Mouse (Mus musculus) erythroblast, adult 5-6 weeks (primary cell): ENCODE measurements around the gene Chrm5. TPM values are rescaled to one million over a fixed set of nuclear protein-coding genes. Genes with fewer than 3 reads are reported as not detected.
"Not testable (repeated sequence)": the region's sequence is repeated elsewhere in the genome, so short reads cannot be mapped to it uniquely, and the experiment has no call there.

Experiments used
- ATAC-seq: replicated peaks from 2 replicates; pipeline ENCODE4 v1.8.0; 2016; ENCODE audit warnings: moderate number of reproducible peaks, mild to moderate bottlenecking, moderate TSS enrichment, inconsistent platforms; ENCODE audit not compliant: poor library complexity, low FRiP score, severe bottlenecking
- total RNA-seq, 2 experiments: library from RNA; stranded (forward) in 1 of 2; stranded (reverse) in 1 of 2; fragments of 150-400 nt in 1 of 2; fragments of 200-764, 138-1000 nt in 1 of 2; gene quantifications; 2 replicates each; pipeline versions ENCODE4 v1.2.3 to v1.2.4; 2015 to 2017; ENCODE audit warnings: low replicate concordance in 2 of 2

Chrm5 gene
- total RNA-seq, 2 experiments from 2014 or later = not detected

DNA sequence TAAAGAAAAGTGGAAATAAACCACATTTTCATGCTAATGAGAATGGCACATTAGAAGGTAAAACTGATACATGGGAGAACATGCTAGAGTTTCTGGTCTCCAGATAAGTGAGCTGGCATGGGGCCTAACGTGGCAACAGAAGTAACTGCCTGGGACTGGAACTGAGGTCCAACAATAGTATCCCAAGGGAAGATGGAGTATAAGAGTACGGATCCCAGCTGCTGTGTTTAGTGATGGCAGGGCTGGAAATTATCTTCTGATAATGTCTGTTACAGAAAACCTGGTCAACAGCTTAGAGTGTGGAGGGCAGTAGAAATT, 2.7 kb upstream of the Chrm5 start:
- no peak for ATAC-seq

DNA sequence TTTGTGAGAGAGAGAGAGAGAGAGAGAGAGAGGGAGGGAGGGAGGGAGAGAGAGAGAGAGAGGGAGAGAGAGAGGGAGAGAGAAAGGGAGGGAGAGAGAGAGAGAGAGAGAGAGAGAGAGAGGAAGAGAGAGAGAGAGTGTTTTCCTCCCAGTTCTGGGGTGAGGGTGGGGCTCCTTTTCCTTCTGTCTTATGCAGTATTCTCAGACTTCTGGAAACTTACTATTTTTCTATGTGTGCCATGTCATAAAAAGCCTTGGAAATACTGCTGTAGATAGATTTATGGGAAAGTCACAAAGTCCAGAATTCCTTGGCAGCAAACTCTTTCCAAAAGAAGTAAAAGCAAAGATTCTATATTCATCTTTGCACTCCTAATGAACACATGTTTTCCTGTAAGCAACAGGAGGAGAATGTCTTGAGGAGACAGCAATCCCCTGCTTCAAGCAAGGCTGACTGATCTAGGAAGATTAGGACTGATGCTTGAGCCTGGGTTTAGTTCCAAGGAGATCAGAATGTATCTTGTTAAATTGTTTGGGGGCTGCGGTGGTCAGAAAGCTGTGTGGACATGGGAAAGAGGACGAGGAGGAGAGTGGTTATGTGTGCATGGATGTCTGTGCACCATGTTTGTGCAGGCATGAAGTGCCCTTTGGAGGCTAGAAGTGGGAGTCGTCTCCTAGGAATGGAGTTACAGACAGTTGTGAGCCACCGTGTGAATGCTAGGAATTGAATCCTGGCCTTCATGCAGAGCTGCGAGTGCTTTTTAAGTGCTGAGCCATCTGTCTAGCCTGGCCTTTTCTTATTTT, 2.2 kb upstream of the Chrm5 start:
- ATAC-seq = no peak

DNA sequence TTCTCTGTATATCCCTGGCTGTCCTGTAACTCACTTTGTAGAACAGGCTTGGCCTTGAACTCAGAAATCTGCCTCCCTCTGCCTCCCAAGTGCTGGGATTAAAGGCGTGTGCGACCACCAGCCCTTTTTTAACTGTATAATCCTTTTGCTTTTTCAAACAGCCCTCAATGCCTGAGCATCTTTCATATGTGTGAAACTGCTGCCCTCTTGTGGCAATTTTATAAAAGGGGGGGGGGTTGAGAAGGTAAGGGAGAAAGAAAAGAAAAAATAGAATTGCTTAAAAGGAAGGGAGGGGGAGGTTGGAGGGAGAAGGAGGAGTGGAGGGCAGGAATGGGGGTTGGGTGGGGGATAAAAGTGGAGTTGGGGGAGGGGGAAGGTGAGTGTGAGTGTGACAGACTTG, 995 bp upstream of the Chrm5 start:
- ATAC-seq = no peak

DNA sequence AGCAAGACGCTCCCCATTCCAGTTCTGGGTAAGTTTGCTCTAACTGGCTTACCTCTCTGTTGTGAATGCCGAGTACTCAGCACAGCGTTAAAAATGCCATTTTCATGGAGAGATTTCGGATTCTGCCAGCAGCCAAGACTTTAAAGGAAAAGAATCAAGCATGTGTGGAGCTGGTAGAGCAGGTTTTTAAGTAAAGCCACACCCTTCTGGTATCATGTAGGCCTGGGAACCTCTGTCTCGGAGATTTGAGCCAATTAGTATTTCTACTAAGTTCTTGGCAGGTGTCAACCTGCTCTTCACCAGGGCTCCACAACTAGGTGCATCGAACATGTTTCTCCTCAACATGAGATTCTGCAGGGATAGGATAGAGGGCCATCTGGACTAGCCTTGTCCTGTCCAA, 4.0 kb downstream of the Chrm5 start:
- no peak for ATAC-seq

DNA sequence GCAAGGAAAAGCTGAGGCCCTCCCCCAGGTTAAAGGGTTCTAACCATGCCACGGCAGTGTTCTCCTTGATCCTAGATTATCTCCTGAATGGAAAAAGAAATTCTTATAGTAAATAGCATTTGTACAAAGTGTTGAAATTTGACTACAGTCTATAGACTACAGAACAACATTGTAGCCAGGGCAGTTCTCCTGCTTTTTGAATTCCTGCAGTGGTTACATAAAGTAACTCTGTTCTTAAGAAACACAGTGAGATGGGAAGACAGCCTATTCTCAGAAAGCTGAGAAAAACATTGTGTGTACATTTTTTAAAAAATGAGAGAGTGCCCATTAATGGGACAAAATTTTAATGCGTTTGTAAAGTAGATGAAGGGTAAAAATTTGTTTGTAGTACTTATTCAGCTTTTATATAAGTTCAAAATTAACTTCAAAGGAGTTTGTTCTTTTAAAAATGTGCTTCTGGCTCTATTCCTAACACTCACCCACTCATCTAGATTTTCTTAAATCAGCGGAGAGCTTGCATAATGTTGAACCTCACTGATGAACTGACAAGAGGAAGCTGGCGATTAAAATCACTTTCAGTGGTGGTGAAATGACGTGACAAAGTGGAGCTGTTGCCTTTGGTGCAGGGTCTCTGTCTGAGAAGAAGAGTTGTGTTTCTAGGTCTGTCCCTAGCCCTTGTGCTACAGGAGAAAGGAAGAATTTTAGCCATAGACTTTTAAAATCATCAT, 5.4 kb downstream of the Chrm5 start:
- no peak for ATAC-seq

DNA sequence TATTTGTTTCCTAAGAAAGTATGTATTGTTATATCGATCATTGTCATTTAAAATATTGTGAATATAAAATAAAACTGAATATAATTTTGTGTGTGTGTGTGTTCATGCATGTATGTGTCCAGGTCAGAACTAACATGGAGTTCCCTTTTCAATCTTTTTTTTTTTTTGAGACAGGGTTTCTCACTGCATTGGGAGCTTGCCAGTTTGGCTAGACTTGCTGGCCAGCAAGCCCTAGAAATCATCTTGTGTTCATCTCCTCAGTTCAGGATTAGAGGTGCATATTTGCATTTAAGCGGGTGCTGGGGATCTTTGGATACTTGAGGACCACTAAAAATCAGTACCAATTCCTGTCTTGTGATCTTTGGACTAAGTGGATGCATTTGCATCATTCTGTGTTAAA, 8.5 kb downstream of the Chrm5 start:
- no peak for ATAC-seq

DNA sequence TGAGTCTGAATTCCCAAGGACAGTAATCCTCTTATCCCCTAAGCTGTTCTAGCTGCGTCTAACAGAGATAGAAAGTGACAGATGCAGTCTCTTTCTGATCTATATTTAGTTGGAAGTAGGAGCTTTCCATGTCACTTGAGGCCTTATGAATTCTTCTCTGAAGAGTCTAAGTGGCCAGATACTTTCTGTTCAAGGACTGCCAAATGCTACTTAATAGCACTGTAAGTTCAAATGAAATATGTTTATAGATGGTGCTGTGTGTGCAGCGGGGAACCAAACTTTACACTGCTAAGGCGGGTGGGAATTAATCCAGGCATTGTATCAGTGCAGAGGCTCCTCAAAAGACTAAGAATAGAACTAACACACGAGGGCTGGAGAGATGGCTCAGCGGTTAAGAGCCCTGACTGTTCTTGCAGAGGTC, 9.6 kb downstream of the Chrm5 start:
- ATAC-seq = no peak

DNA sequence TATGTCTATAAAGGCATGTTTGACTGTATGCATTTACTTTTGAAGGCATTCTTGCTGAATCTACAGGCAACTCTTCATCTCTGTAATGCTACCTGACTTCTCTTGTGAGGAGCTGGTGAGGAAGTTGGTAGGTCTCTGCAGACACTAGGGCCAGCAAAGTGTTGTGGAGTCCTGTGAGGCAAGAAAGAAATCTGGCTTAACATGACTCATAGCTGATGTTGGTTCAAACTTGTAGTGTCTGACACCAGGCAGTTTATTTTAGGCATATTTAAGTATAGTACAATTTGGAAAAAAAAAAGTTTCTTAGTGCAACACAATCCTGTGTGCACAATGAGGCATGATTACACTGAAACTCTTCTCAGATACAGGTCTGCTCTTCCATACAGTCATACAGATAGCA, 11.0 kb downstream of the Chrm5 start:
- no peak for ATAC-seq

DNA sequence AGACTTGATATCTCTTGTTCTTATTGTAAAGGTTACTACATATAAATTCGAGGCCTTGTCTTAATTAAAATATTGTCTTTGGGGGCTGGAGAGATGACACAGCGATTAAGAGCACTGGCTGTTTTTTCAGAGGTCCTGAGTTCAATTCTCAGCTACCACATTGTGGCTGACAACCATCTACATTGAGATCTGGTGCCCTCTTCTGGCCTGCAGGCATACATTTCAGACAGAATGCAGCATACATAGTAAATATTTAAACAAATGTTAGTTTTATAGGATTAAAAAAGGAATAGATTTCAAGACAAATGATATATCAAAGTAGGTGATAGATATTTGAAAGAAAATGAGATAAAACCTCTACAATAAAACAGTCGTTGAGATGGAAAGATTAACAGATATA, 20.0 kb downstream of the Chrm5 start:
- ATAC-seq = no peak

DNA sequence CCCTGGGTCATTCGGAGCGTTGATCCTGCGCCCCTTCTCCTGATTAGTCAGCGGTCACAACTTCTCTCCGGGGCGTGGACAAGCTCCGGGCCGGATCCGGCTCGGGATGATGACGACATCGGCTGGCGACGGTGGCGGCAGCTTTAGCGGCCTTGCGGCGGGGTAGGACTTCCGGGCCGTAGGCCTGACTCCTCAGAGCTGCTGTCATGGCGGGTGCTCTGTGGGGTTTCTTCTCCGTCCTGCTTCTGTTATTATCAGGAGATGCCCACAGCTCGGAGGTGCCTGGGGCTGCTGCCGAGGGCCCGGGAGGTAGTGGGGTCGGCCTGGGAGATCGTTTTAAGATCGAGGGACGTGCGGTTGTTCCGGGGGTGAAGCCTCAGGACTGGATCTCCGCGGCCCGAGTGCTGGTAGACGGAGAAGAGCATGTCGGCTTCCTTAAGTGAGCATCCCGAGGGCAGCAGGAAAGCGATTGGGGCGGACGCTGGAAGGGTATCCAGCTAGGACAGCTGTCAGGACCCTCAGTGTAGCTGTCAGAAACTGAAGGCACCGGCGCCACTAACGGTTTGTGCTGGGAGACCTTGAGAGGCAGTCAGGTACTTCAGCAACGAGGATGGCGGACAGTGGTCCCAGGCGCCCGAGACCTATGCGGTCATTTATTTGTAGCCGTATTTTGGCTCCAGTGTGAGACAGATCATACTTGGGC, 25.6 kb downstream of the Chrm5 start, which contains the start of gene Emc7:
Gene Emc7 (plus strand): TSS at position 136 of the 703 bp plus-strand sequence.
- ATAC-seq = peak; percentile 99

DNA sequence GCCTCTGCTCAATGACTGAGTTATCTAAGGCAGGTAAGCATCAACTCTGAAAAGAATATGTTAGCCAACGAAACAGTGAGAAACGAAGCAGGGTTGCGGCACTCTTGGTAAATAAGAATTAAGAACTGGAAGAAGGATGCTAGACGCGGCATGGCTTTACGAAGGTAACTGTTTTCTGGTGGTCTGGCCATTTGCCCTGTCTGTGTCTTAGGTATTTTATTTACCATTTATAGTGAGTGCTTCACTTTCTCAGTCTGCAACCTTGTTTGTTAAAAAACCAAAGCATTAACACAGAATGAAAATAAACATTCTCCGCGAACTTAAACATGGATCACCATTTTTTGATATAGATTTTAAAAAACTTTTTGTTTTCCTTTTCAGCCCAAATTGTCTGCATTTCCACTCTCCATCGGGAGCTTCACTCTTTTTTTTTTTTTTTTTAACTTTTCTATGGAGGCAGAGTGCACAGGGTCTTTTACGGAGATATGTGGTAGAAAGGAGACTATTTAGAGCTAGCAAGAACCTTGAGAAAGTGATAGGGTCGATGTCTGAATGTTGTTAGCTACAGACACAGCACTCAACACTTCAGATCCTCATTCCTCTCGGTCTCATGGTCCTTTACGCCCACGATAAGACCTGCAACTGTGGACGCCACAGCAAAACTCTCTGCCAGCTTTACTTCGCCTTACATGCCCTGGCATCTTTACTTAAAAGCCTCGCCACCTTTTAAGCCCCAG, 26.3 kb downstream of the Chrm5 start:
- ATAC-seq = peak; percentile 67

DNA sequence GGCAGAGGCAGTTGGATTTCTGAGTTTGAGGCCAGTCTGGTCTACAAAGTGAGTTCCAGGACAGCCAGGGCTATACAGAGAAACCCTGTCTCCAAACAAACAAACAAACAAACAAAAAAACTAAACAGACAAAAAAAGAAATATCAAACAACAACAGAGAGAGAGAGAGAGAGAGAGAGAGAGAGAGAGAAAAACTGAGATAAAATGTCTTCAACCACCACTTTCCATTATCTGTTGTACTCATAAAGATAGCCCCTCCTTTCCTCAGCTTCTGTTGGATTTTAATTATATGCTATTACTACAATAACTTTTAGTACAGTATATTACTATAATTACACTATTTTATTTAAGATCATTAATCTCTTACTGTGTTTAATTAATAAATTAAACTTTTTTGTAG, 28.1 kb downstream of the Chrm5 start:
- not testable (repeated sequence) for ATAC-seq

DNA sequence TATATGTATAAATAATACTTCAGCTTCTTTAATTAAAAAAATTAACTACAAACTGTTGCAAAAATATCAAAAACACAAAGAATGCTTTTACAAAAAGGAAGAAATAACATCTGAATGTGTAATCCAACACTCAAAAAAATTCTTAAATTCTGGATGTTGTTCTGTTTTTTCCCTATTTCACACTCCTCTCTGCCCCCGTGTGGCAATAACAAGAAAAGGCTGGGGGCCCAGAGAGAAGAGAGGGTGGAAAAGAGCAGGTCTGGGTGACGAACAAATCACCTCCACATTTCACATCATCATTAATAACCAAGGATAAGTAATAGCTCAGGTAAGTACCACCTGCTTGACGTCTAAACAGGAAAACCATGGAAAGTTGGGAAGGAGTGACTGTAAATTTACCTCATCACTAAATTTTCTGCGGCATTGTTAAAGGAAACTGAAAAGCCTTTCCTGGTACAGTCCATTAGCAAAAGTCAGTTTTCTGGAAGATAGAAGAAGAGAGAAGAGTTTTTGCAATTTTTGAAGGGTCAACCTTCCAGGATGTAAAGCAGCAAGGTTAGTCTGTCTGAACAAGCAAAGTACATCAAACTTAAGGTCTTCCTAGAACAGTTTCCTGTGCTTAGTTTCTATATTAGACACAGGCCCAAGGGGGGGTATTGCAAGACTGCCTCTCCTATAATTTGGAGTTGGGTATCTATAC, 30.8 kb downstream of the Chrm5 start:
- ATAC-seq = no peak

DNA sequence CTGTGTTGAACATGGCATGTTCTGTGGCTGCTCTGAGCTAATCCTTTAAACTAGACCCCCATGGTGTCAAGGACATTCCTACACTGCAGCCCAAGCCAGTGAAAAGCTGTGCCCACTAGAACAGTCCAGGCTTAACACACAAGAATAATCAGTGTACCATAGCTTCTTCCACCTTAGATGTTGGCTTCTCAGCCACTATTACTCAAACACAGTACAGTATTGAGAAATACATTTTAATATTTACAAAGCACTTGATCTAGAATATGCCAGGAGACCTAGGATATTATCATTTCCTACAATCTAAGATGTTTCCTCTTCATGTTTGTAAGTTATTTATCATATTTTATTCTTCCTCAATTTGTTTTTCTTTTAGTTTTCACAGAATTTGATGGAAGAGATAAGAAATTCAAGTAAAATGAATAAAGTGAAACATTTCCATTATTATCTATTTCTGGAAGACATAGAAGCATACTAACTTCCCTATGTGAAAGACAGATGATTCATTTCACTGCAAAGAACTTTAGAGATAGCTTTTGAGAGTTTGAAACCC, 32.0 kb downstream of the Chrm5 start:
- no peak for ATAC-seq

DNA sequence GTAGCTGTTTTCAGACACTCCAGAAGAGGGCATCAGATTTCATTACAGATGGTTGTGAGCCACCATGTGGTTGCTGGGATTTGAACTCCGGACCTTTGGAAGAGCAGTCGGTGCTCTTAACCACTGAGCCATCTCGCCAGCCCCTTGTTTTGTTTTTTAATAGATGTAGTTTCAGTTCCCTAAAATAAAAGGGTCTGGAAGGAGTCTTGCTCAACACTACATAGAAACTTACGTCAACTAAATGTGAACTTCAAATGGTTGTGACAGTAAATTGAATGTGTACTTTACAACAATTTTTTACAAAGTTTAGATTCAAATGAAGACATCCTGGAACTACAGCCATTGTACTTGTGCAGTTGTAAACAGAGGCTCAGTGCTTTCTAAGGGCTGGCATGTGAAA, 32.5 kb downstream of the Chrm5 start:
- not testable (repeated sequence) for ATAC-seq

DNA sequence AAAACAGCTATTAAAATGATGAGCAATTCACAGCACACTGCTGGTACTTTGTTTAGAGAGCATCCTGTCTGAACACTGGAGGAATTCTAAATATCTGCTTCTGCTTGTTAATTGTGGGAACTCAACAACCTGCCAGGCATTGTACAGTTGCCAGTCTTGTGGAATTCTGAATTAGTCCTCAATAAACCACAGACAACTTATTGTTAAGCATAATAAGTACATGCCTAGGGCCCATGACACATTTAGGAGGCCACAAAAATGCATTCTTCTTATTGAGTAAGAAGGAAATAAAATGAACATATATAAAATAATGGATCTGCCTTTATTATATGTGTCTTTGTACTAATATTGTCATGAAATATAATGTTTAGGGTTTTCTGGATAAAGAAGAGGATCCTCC, 35.1 kb downstream of the Chrm5 start:
- ATAC-seq = no peak

DNA sequence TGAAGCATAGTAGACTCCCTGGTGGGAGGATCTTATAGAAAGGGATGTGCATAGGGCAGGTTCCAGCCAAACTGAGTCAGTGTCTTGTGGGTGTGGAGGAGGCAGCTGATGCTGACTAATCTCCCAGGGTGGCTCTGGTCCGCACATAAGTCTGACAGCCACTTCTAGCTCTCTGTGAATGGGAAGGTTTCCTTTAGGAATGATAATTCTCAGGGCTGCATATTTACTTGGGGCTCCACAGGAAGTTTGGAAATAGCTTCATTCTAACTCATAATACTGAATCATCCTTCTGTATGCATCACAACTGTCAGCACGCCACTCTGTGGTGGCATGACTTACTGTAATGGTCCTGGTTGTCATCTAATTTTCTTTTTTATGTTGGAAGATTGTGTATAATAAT, 37.1 kb downstream of the Chrm5 start:
- no peak for ATAC-seq

DNA sequence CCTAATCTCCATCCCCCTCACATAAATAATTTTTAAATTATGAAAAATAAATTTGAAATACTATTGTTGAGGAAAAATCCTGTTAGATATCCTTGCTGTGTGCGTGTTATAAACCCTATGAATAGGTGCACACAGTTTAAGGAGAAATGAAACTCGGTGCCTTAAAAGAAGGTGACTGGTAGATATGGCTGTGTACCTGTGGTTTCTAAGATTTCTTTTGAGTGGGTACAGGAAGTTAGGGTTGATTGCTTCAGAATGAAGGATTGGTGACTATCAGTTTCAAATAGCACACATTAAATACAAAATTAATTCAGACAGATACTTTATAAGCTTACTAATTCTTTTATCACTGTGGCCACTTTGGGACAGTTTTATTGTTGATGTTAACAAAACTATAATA, 43.0 kb downstream of the Chrm5 start:
- ATAC-seq = no peak

DNA sequence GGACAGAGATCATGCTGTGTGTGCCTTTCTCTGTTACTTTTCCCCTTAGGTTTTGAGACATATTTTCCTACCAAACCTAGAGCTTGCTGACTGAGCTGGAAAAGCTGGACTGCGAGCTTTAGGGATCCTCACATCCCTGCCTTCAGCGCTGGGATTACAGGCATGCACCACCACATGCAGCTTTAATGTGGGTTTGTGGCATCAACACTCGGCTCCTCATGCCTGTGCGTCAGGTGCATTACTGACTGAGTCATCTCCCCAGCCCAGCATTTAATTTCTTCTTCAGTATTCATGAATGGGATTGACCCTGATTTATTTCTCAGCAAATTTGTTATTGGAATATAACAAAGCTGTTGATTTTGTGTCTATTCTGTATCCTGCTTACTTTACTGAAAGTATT, 44.3 kb downstream of the Chrm5 start:
- no peak for ATAC-seq
